9 mouse cellular contexts compared by ENCODE assay signal in the genomic region with DNA sequence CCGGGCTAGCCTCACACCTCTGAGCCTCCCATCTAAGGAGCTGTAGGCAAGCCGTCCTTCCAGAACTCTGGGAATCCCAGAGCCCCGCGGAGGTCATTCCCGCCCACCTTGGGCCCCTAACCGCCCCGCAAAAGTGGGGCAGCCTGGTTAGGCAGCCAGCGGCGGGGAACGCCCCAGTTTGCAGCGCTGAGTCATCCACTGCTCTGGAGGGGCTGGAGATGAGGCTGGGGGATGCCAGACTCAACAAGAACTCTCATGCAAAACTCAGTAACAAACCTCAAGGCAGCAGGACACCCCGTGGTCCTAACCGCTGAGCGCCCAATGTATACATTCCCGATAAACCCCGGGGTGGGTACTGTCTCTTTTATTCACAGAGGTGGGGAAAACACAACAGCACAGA. TPM values are rescaled to one million over a fixed set of nuclear protein-coding genes. Genes with fewer than 3 reads are reported as not detected.
A peak's percentile ranks its signal among the peaks of the same experiment; 100 is the strongest.
DNase-seq lines count a peak whose midpoint lies in the region; ATAC-seq and TF ChIP-seq lines count a peak whose summit lies in the region.
"Had no signal": no experiment of that assay in that cellular context is flagged by ENCODE, and none has a peak within 500 bp of the region (broad histone marks: within the 10 kb centered on the region; RNA-seq: fewer than 3 reads in every experiment).

No protein-coding gene starts in this region.

- WGBS in kidney, embryonic 14.5 days, result 12% methylated on average over 16 of the region's 16 CpGs
- WGBS in hindbrain, postnatal 0 days, result 14% methylated on average over 16 of the region's 16 CpGs
- WGBS in neural tube, embryonic 12.5 days, result 10% methylated on average over 16 of the region's 16 CpGs

- ATAC-seq in kidney, embryonic 14.5 days (ENCODE audit: low FRiP score, low TSS enrichment), result no peak
- ATAC-seq in common myeloid progenitor, adult 5-6 weeks (replicated peaks; ENCODE audit: low read depth, poor library complexity, severe bottlenecking), result peak; percentile 6; the same call in 1 of the 2 replicates
- no peak for ATAC-seq in hindbrain, postnatal 0 days
- no peak for ATAC-seq in neural tube, embryonic 12.5 days (ENCODE audit: low FRiP score, low read depth)
- ATAC-seq in cerebellum, adult (ENCODE audit: insufficient number of reproducible peaks, low FRiP score, low TSS enrichment), result no peak
- no peak for ATAC-seq in inflammation-experienced regulatory T-cells, adult 6 months

- 0 out of 2 replicates have a peak overlapping the region, but pooled peaks have one; percentile 37 for H3K27ac ChIP-seq in kidney, embryonic 14.5 days (ENCODE audit: low read depth, low read length)
- no peak overlapping the region for H3K27ac ChIP-seq in hindbrain, postnatal 0 days
- H3K27ac ChIP-seq in neural tube, embryonic 12.5 days, result no peak overlapping the region

- peak overlapping the region; percentile 80; the same call in 1 of the 2 replicates for H3K4me3 ChIP-seq in kidney, embryonic 14.5 days (ENCODE audit: low read length)
- peak overlapping the region; percentile 95 for H3K4me3 ChIP-seq in hindbrain, postnatal 0 days (ENCODE audit: low read length)
- peak overlapping the region; percentile 91 for H3K4me3 ChIP-seq in neural tube, embryonic 12.5 days

- H3K4me2 ChIP-seq in kidney, embryonic 14.5 days (replicated peaks; ENCODE audit: low read depth, low read length), result peak overlapping the region; percentile 100
- peak overlapping the region; percentile 98 for H3K4me2 ChIP-seq in hindbrain, postnatal 0 days (ENCODE audit: low read depth, low read length)
- peak overlapping the region; percentile 97 for H3K4me2 ChIP-seq in neural tube, embryonic 12.5 days (replicated peaks)

- no peaks in the 10 kb centered on the region for H3K36me3 ChIP-seq in kidney, embryonic 14.5 days (ENCODE audit: control insufficient read depth, insufficient read depth, low read length)
- H3K36me3 ChIP-seq in hindbrain, postnatal 0 days (ENCODE audit: insufficient read depth, low read length), result no peaks in the 10 kb centered on the region
- peaks cover 12% of the 10 kb centered on the region; the same call in 1 of the 2 replicates for H3K36me3 ChIP-seq in neural tube, embryonic 12.5 days

- peaks cover 75% of the 10 kb centered on the region for H3K4me1 ChIP-seq in kidney, embryonic 14.5 days (ENCODE audit: control insufficient read depth, insufficient read depth, low read length)
- peaks cover 41% of the 10 kb centered on the region for H3K4me1 ChIP-seq in hindbrain, postnatal 0 days (ENCODE audit: insufficient read depth, low read length)
- peaks cover 82% of the 10 kb centered on the region for H3K4me1 ChIP-seq in neural tube, embryonic 12.5 days

- H3K9me3 ChIP-seq in kidney, embryonic 14.5 days (ENCODE audit: control insufficient read depth, low read length), result no peaks in the 10 kb centered on the region; the same call in 1 of the 2 replicates
- no peaks in the 10 kb centered on the region for H3K9me3 ChIP-seq in hindbrain, postnatal 0 days (ENCODE audit: low read length)
- H3K9me3 ChIP-seq in neural tube, embryonic 12.5 days, result no peaks in the 10 kb centered on the region

- no peak for TF ChIP-seq CTCF in hindbrain, postnatal 0 days (IDR thresholded peaks at IDR 0.05; ENCODE audit: low read depth)

- no peak for DNase-seq in kidney, adult 11 months
- DNase-seq in hindbrain, postnatal 0 days (ENCODE audit: low spot score), result no peak
- DNase-seq in spleen, postnatal 4 days (ENCODE audit: low spot score in 2 of 2), result no peak

- H3K27me3 ChIP-seq in kidney, embryonic 14.5 days (ENCODE audit: control insufficient read depth, insufficient read depth, low read length), result peaks cover 10% of the 10 kb centered on the region
- H3K27me3 ChIP-seq in hindbrain, postnatal 0 days (ENCODE audit: insufficient read depth, low read length), result no peaks in the 10 kb centered on the region
- peaks cover 6% of the 10 kb centered on the region; the same call in 1 of the 2 replicates for H3K27me3 ChIP-seq in neural tube, embryonic 12.5 days (replicated peaks)

- H3K9ac ChIP-seq in kidney, embryonic 14.5 days (ENCODE audit: low read depth, low read length), result no peak overlapping the region
- H3K9ac ChIP-seq in hindbrain, postnatal 0 days (replicated peaks; ENCODE audit: low read length), result peak overlapping the region; percentile 99; the same call in 1 of the 2 replicates
- H3K9ac ChIP-seq in neural tube, embryonic 12.5 days, result peak overlapping the region; percentile 99; the same call in 1 of the 2 replicates

RNA-seq across cellular contexts. Expression of gene Ptprs, which starts 4.2 kb away (rescaled TPM):
- polyA plus RNA-seq in kidney, embryonic 14.5 days (2014; fragmentation: Nextera tagmentation; extraction: Ambion mirVana), result 115 and 122 TPM in 2 replicates
- total RNA-seq in common myeloid progenitor, adult 5-6 weeks (2017), result 65.2 and 105 TPM in 2 replicates
- total RNA-seq in hindbrain, postnatal 0 days (2014; rRNA removed), result 869 and 913 TPM in 2 replicates
- 196 and 198 TPM in 2 replicates for polyA plus RNA-seq in hindbrain, postnatal 0 days (2015; fragmentation: Nextera tagmentation; extraction: Ambion mirVana)
- 294 and 314 TPM in 2 replicates for polyA plus RNA-seq in neural tube, embryonic 12.5 days (2016; fragmentation: Nextera tagmentation; extraction: Ambion mirVana)
- 10 to 100 TPM in 1 of 3 experiments, 1 to 10 TPM in 2; 7.2 to 10.9 (median 8.8) TPM for polyA plus RNA-seq in inflammation-experienced regulatory T-cells, adult 6 months (2017; shearing (Covaris generic))

RNA-seq across cellular contexts. Expression of gene Znrf4, which starts 40.1 kb away (rescaled TPM):
- polyA plus RNA-seq in kidney, embryonic 14.5 days (2014; fragmentation: Nextera tagmentation; extraction: Ambion mirVana), result not detected in 2 replicates
- total RNA-seq in common myeloid progenitor, adult 5-6 weeks (2017), result not detected in 2 replicates
- total RNA-seq in hindbrain, postnatal 0 days (2014; rRNA removed), result not detected in 2 replicates
- polyA plus RNA-seq in hindbrain, postnatal 0 days (2015; fragmentation: Nextera tagmentation; extraction: Ambion mirVana), result not detected in 2 replicates
- not detected in 2 replicates for polyA plus RNA-seq in neural tube, embryonic 12.5 days (2016; fragmentation: Nextera tagmentation; extraction: Ambion mirVana)
- polyA plus RNA-seq in inflammation-experienced regulatory T-cells, adult 6 months (2017; shearing (Covaris generic)), result not detected
- total RNA-seq: gastrocnemius, adult 8-10 months had no signal
